Mouse (Mus musculus): ENCODE measurements at regions not wholly inside any gene's neighbourhood (a gene's known extent, or its start where the extent isn't known, plus 50 kb on each side); places are given as distances from the start of the nearest gene placed in this dataset.
A peak's percentile ranks its signal among the peaks of the same experiment; 100 is the strongest.
"Not testable (repeated sequence)": the region's sequence is repeated elsewhere in the genome, so short reads cannot be mapped to it uniquely, and the experiment has no call there.

DNA sequence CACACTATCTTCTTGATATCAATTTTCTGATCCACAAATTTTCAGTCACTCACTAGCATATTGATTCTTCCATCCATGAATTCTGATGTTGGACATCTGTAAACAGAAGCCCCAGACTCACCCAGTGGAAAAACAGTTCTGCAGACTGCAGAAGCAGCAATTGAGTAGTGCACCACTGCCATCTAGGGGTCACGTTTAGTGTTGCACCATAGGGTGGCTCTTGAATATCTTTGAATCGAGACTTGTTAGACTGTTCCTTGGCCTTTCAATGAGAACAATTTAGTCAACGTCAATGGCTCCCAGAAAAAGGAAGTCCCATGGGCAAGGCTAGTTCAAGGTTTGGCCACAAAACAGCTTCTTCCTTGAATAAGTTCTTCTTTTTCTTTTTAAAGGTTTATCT, 828.1 kb downstream of the Gm10330 start:
- 52% methylated on average over 3 of the region's 3 CpGs for WGBS
- not testable (repeated sequence) for H3K4me1 ChIP-seq; H3K27ac ChIP-seq (replicated peaks); H3K4me3 ChIP-seq (replicated peaks); H3K4me2 ChIP-seq; H3K27me3 ChIP-seq (replicated peaks); ATAC-seq (ENCODE audit: low FRiP score); H3K9me3 ChIP-seq (replicated peaks); H3K36me3 ChIP-seq; H3K9ac ChIP-seq (replicated peaks)

DNA sequence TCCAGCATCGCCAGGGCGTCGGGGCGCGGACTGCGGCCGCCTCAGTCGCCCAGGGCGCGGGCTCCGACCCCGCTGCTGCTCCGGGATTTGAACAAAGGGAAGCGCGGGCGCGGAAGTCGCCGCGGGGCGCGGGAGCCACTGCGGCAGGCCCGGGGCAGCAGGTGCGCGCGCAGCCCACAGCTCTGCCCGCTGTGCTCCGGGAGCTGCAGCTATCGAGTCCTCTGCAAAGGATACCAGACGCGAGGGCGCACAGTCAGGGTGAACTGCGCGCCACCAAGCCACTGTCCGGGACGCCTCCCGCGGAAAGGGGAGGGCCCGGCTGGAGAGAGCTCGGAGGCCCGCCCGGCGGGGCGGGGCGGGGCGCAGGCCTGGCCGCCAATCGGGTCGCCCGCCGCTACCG, 873.9 kb downstream of the Gm10330 start:
- peak overlapping the region; percentile 50 for H3K4me3 ChIP-seq (replicated peaks)
- H3K4me2 ChIP-seq, result peak overlapping the region; percentile 57
- H3K36me3 ChIP-seq; H3K9me3 ChIP-seq (replicated peaks); H3K27me3 ChIP-seq (replicated peaks); H3K4me1 ChIP-seq: not testable (repeated sequence)
- WGBS, result under 1% methylated on average over 53 of the region's 53 CpGs
- ATAC-seq (ENCODE audit: low FRiP score), result peak; percentile 82; the same call in 1 of the 2 replicates
- peak overlapping the region; percentile 55 for H3K9ac ChIP-seq (replicated peaks)
- H3K27ac ChIP-seq (replicated peaks), result peak overlapping the region; percentile 54

All from neural tube, embryonic 15.5 days (tissue).